Mouse (Mus musculus) cerebellum, postnatal 25 days (tissue): Measurements from ENCODE around the gene Vgll4.

ENCODE experiments used
- DNase-seq, 2 experiments: peaks; one replicate each; pipeline ENCODE4 v3.0.0; 2021; ENCODE audit warnings: mixed read lengths in 2 of 2

The Vgll4 gene

DNA sequence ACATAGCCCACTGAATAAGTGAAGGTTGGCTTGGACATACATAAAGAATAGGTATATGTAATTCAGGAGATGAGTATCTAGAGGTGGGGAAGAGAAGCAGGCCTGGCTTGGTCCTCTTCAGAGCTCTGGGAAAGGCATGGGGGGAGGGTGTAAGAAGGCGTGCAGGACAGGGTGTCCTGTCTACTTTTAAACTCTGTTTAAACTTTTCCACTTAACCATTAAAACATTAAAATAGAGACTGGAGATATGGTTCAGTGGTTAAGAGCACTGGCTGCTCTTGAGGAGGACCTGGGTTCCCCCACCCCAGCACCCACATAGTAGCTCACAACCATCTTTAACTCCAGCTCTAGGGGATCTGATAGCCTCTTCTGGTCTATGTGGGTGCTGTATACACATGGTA, 3.2 kb upstream of the Vgll4 start:
- no peak for DNase-seq

DNA sequence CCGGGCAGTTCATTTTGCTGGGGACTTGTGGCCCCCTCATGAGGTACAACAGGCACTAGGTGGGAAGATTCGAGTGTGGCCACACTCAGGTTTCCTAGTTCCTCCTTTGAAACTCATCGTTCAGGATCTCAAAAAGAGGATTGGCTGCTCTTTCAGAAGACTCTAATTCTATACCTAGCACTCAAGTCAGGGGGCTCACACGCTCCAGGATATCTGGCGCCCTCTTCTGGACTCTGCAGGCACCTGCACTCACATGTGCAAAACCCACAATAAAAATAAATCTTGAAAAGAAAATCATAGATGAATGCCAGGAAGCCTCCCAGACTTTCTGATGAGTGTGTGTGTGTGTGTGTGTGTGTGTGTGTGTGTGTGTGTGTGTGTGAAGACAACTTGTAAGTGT, 1.1 kb upstream of the Vgll4 start:
- no peak for DNase-seq

DNA sequence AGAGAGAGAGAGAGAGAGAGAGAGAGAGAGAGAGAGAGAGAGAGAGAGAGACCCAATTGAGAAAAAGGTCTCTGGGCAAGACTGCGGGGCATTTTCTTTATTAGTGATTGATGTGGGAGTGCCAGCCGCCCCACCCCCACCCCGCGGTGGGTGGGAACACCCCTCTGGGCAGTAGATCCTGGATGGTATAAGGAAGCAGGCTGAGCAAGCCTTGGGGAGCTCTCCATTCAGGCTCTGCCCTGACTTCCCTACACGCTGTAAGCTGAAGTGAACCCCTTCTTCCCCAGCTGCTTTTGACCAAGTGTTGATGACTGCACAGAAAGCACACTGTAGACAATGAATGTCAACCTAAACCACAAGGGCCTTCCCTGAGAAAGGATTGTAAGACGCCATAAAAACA, 592 bp upstream of the Vgll4 start:
- no peak for DNase-seq

DNA sequence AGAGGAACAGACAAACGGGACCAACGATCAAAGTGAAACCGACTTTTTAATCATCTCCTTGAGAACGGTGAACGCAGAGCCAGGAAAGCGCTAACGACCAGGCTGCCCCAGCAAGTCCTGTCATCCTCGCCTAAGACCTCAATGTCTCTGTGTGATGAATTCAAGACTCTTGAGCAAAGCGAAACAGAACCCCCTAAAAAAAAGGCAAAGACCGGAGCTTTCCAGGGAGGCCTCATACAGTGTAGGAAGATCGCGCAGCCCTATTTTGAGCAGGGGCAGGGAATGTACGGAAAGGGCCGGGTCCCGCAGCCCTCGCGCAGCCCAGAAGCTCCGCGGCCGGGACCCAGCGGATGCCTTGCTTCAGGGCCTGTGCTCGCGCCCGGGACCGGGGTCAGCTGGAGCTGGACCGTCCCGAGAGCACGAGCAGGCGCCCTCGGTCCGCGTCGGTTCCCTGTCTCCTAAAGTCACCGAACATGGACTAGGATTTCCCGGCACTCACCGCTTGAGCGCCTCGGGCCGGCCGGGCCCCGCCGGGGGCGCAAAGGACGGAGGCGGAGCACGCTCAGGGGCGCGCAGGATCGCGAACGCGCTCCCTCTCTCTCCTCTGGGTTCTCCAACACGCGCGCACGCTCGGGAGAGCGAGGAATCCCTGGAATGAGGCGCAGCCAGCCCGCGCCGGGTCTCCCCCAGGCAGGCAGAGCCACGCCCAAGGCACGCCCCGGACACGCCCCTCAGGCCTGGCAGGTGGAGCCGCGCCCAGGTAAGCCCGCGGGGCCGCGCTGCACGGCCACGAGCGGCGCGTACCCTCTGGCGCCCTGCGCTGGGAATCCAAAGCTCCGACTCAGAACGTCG, 1.2 kb downstream of the Vgll4 start:
- DNase-seq: peak; percentile 89 to 92

DNA sequence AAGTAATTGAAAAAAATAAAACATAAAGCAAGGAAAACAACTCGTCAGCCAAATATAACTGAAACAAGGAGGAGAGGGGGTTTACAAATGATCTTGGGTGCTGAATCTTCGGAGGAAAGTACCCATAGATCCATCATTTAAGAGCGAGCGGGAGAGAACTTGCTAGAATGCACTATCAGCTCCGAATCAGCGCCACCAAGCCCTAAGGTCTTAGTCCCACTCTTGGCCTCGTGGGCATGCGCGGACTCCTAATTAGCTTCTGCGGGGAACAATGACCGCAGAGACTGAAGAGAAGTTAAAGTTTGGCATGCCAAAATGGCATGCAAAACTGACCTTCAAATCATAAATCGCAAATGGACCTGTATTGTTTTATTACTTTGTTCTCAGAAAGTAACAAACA, 2.2 kb downstream of the Vgll4 start:
- DNase-seq: peak in 1 of 2 experiments; percentile 11

DNA sequence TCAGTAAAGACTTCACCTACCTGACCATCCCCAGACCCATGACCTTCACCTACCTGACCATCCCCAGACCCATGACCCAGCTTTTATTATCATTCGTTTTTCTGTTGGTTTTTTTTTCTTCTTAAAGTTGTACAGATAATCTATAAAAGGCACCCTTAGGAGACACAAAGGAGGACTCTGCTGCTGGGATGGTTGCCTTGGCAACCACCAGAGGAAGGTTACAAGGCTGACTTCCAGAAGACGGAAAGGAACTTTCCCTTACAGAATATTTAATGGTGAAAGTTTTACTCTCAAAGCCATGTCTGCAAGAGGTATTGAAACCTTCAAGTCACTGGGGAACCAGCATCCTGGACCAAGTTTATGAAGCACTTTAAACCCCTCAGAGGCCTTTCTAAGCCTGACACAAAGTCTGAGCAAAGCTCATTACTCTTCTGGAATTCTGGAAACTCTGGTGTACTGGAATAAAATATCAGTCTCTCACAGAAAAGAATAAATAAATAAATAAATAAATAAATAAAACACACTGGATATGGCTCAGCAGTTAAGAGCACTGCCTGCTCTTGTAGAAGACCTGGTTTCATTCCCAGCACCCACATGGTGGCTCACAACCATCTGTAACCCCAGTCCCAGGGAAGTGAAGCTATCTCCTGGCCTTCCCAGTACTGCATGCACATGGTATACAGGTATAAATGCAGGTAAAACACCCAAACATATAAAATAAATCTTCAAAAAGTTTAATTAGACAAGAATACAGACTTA, 3.2 kb downstream of the Vgll4 start:
- DNase-seq: no peak

DNA sequence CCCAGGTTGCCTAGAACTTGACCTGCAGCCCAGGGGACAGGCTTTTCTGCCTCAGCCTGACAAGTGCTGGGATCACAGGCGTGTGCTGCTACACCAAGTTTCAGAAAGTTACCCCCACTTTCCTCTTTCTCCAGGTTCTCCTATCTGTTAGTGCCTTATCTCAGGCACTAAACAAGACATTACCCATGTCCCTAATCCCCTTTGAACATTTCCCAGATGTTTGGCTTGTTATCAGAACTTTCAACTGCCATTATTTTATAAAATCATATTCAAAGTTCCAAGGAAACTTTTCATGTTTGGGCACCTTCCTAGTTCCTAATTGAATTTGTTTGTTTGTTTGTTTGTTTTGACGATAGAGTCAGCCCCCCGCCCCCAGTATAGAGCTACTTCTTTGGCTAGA, 4.0 kb downstream of the Vgll4 start:
- no peak for DNase-seq

DNA sequence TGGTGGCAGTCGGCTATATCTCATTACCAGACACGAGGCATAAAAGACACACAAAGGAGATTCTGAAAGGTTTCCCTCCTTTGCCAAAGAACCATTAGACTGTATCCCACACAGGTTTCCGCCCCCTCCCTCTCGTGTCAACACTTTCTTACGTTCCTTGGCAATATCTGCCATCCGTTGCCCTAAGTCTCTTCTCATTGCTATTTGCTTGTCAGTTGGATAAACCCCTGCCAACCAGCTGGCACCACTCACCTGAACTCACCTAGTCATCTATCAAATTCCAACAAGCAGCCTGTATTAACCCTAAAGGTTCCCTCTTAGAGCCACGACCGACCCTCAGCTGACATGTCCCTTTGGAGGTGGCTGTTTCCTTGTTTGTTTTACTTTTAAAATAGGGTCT, 4.4 kb downstream of the Vgll4 start:
- no peak for DNase-seq

DNA sequence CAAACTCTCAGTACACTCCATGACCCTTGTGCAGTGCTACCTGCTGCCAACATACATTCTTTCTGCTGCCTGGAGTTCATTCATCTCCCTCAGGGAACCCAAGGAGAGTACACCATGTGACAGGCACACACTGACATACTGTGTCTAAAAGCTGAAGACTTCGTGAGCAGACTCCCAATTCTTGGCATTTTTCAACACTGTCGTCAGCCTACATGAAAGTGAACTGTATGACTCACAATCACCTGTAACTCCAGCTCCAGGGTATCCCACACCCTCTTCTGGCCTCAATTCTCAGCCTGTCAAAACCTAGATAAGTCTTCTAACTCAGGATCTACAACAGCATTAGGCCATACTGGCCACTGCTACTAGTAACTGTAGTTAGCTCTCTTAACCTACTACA, 5.6 kb downstream of the Vgll4 start:
- DNase-seq: no peak

DNA sequence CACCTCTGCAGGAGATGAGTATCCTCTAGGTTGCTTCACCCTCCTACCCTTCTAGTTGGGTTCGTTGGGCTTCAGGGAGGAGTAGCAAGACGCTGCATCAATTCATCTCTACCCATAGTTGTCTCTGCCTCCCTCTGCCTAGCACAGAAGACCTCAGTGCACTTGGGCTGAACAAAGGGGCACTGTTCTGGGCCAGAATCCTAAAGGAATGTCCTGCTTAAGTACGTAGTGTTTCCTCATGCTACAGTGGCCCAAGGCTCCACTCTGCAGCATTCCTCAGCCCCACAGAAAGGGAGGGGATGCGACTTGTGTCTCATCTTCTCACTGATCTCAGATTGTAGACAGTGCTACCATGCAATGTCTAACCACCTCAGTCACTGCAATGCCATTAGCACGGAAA, 6.2 kb downstream of the Vgll4 start:
- no peak for DNase-seq

DNA sequence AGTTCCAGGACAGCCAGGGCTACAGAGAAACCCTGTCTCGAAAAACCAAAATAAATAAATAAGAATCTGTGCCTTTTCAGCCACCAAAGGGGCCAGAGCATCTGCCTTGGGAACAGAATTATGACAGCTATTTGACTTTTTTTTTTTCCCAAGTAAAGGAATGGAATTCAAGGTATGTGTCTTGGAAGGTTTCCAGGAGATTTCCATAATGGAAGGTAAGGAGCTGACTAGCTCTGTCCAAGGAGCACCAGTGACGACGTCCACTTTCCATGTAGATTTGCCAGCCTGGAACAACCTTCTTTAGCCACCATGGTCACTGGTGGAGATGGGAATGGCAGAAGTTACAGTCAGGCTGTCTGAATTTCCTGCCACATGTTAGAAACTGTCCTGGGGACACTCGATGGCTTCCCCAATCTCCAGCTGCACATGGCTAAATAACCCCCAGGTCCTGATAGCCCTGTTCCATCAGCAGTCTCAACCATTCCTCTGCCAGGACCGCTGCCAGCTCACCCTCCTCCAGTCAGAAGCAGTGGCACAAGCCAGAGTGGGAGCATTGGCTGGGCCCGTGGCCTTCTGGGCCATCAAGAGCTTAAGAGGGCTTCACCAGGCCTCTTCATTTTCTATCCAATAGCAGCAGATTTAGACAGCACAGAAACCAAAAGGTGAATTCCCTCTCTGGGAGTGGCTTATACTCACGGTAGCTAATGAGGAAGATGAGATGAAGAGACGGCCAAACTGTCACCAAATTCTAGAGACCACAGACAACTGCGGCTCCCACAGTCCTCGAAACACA, 8.3 kb downstream of the Vgll4 start:
- no peak for DNase-seq

DNA sequence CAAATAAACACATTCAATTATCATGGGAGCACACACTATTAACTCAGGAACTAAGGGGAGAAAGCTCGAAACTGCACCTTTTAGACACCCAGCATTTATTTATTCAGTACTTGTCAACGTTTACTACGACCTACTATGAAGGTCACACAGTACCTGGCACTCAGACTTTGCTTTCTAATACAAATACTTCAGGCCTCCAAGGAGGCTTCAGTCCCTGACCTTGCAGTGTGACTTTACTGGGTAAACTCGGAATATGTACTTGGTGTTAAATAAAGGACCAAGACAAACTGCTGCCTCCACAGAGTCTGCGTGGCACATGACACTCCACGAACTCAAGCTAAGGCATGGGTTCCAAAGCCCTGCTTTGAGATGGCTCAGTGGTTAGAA, 10.8 kb downstream of the Vgll4 start:
- DNase-seq: no peak

DNA sequence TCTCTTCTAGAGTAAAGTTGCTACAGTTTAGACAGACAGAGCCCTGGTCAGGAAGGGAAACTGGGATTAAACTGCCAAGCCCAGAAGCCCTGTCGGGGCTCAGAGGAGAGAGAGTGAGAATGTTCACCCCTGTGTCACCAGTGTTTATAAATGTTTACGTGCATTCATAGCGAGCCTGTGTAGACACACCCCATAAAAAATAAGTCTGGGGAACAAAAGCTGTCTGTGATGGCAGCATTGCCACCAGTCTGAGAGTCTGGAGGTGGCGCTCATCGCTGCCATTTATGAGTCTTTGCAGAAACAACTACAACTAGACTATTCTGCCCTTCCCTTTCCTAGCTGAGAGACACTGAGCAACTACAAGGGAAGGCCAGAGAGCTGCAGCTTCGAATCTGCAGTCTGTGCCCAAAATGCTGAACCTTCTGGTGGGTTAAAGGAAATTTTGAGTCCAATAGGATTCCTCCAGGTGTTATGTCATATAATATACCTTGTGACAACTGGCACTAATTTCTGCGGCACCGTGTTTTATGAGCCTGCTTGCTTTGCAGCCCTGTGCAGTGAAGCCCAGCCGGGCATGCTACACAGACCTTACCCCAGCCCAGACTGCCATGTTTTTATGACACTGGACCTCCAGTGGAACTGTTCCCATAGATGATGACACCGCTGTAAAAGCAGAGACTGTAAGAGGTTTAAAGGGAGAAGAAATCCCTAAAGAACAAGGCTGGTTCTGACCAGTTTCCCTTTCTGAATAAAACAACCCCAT, 11.4 kb downstream of the Vgll4 start:
- DNase-seq: no peak

DNA sequence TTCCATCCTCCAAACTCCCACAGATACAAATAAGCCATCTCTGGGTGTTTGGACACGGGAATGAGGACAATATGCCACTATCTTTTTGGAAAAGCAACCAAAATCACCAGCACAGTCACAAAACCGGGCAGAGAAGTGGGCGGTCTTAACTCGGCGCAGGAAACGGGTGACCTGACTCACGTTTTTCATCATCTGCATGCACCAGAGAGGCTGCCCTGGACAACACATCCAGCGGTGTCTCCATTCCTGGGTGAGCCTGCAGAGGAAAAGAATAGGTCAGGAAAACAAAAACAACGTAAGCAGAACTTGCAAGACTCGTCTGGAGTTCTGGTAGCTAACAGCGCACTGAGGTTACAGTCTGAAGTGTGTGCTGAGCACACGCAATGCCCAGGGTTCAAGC, 12.0 kb downstream of the Vgll4 start:
- DNase-seq: no peak

DNA sequence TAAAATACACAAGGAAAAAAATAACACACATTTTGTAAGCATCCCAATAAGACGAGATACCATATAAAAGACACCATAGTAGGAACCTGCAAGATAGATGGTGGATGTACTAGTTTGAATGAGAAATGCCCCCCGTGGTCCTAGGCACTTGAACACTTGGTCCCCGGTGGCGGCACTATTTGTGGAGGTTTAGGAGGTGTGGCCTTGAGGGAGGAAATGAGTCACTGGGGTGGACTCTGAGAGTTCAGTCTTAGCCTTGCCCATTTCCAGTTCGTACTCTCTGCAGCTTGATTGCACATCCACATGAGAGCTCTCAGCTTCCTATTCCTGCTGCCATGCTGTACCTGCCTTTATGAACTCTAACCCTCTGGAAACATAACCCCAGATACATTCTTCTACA, 15.3 kb downstream of the Vgll4 start:
- DNase-seq: no peak

DNA sequence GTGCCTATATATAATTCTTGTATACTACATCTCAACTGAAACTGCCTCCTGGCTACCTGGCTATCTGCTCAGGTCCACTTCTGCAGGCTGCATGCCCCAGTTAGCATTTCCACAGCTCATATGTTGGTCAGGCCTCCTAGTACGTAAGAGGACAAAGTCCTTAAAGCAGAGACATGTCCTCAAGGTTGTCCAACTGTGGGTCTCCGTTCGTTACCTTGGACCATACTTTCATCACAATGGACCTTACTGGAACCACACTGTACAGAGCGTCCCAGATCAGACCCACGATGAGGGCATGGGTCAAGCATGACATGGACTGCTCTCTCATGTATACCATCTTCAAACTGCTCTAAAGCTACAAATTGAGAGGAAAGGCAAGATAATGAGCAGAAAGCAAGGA, 16.2 kb downstream of the Vgll4 start:
- DNase-seq: no peak

DNA sequence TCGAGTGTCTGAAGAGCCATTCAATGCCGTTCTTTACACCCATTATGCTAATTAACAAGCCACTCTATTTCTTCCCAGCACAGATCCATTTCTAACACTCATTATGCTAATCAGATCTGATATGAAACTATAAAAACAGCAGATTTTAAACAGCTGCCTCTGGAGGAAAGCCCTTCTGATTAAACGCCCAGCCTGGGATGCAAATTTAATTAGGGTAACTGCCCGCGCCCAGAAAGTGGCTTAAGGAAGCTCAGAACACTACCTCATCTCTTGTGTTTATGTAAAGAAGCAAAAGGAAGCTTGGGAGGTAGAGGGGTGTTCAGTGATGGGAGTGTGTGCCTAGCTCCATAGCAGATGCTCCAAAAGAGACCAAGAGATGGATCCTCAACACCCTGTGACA, 17.4 kb downstream of the Vgll4 start:
- no peak for DNase-seq

DNA sequence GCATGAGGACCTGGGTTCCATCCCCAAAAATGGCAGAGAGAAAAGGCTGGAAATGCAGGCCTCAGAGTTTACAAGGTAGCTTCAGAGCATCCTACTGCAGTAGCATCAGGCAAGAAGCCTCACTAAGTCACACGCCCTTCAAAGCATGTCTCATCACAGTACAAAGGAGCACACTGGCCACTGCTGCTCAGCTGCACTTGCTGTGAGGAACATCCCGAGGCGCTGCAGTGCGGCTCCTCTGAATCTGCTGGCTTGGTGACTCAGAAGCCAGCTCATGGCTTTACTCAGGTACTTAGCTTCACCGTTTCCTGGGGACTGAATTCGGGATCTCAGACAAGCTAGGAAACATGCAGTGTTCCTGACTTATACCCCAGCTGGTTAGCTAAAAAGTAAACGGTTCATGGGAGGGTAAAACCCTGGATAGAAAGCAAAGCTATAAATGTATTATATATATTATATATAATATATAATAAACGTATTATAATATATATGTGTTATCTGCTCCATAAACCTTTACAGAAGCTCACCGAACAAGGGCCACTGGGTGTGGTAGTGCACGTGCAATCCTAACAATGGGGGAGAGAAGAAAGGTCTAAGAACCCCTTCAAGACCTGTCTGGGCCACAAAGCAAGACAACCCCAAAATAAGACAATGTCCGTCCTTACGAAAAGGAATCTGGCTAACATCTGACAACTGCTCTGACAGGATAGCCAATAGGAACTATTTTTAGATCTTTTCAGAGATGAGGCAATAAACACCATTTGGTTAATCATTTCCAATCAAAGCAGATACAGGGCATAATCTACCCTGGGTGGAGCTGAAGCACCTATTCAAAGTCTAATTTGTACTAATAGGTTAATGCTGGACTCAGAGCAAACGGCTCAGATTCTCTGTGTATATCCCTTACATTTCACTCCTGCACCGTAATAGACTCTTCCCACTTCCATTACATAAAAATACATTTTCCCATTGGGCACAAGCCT, 25.0 kb downstream of the Vgll4 start:
- DNase-seq: no peak

DNA sequence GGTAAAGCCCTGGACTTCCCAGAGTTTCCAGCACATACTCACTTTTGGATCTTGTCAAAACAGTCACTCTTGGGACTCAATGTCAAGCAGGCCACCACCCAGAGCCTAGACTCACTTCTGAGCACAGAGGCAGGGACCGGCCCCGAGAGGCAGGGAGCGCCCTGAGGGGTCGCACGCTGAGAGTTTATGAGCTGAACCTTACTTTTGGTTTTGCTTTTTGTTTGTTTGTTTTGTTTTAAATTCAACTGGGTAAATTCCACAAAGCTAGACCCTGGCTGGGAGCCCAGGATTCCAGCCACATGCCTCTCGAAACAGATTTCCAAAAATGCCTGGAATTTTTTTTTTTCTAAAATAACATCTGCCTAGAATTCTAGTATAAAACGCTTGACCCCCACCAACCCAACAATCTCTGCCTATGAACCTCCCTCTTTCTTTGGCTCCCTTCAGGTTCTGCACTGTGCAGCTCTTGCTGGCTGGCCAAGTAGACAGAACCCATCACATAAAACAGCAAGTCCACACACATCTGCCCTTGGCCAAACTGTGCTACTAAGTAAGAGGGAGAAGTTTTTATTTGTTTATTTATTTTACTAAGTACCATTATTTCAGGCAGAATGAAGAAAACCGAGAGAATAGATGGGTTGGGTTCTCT, 28.5 kb downstream of the Vgll4 start:
- no peak for DNase-seq

DNA sequence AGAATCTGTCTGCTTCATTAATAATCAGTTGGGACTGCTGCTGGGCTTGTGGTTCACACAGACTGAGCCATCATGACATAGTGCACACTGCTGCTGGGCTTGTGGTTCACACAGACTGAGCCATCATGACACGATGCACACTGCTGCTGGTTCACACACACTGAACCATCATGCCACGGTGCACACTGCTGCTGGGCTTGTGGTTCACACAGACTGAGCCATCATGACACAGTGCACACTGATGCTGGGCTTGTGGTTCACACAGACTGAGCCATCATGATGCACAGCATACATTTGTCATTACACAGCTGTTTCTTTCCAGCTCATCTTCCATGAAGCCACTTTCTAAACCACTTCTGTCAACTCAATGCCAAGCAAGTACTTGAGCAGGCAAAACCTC, 30.1 kb downstream of the Vgll4 start:
- no peak for DNase-seq

DNA sequence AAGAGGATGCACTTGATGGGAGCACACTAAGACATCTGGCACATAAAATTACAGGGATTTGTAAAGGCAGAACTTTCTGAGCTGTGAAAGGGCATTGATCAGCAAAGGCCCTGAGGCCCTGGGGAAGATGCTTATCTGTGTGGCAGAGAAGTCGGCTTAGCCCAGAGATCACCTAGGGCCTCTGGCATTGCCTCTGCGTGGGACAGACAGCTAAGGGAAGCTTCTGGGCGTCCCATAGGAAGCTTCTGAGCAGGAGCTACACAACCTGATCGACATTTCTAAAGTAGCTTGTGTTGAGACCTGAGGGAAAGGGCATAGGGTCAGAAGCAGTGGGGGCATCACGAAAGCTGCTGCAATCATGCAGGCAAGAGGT, 32.9 kb downstream of the Vgll4 start:
- no peak for DNase-seq
